Mouse (Mus musculus) stomach, postnatal 0 days (tissue): Measurements from ENCODE around the gene Rmnd5a.

Source experiments
- CTCF ChIP-seq: IDR thresholded peaks from 2 replicates; pipeline ENCODE4 v1.5.1; 2016; ENCODE audit warnings: antibody characterized with exemption, low read depth, mild to moderate bottlenecking, moderate library complexity
- EP300 ChIP-seq: optimal IDR thresholded peaks from 2 replicates; pipeline ENCODE3; 2016; ENCODE audit warnings: antibody characterized with exemption

DNA sequence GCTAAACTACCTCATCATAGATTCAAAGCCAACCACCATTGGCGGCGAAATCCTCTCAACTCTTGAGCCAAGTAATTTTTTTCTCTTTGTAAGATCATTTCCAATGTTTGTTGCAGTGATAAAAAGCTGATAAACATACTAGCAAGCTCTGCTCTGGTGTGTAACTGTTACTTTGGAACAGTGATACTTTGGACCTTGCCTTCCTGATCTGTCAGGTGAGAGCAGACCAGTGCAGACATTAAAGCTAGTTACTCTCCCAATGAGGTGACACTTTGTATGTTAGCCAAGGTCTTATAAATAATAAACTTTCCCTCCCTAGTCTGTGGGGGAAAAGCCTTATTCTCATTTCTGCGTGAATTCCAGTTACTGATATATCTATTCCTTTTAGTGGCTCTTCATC lies 35.2 kb upstream of the Rmnd5a start:
- no peak for TF ChIP-seq CTCF
- no peak for TF ChIP-seq EP300
